Mouse (Mus musculus): ENCODE measurements around the gene Sufu.

DNA sequence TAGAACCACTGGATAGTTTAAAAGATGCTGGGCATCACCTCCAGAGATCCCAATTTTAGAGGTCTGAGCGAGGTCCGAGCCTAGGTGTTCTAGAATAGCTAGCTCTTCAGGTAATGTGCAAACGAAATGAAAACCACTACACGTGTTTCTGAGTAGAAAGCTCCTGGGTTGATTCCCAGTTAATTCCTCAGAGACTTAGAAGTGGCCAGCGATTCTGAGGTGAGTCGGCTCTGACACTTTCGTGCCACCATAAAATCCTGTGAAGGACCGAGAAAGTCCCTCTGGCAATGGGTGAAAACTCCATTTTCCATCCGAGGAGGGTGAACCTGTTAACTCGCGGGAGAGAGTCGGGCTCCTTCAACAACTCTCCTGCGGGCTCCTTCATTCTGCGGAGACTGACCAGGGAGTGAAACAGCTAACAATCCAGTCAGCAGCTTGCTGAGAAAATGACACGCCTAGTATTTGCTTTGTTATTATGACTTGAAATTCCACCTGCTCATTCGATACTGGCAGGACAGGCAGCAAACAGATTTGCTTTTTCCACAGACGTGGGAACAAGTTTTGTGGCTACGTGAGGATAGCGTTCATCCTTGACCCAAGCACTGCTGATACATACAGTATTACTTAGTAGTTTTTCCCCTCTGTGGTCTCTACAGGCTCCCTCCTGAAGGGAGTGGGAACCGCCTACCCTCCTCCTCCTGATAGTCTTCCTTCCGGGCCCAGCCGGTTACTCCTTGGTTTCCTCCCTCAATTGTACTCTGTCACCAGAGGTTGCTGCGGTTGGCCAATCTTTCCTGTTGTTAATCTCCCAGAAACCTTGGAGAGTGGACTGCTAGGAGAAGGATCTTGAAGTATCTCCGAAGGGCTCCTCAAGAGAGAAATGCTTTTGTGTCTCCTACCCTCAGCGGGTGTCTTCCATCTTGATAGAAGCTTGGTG lies 39.1 kb upstream of the Sufu start:
- TF ChIP-seq CTCF (IDR thresholded peaks at IDR 0.05; ENCODE audit: low read depth) (no peak), EP300 (optimal IDR thresholded peaks at IDR 0.05) (no peak)
